7 mouse cellular contexts compared by ENCODE assay signal in the genomic region with DNA sequence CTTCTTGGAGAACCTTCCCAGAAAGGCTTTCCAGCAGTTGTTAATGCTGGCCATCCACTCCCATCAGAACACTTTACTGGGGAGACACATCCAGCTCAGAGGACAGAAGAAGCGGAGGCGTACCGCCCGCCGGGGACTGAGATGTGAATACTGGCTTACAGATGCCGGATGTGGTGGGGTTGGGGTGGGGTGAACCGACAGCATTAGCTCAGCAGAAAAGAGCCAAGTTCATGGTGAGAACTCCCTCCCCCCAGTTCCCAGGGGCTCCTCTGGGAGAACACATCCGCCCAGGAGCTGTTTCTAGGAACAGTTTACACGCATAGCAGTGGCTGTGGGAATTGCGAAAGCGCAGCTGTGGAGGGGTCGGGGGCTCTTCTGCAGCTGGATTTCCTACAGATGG. TPM values are rescaled to one million over a fixed set of nuclear protein-coding genes. Genes with fewer than 3 reads are reported as not detected.
DNase-seq lines count a peak whose midpoint lies in the region; ATAC-seq lines count a peak whose summit lies in the region.

No protein-coding gene starts in this region.

- no peak overlapping the region for H3K4me3 ChIP-seq in brown adipose tissue, adult 24 weeks (ENCODE audit: insufficient read depth, low read depth, low read length)
- H3K4me3 ChIP-seq in intestine, embryonic 16.5 days (ENCODE audit: low read length), result no peak overlapping the region

- no peak overlapping the region for H3K9ac ChIP-seq in intestine, embryonic 16.5 days (ENCODE audit: low read depth, low read length)

- peaks cover 7% of the 10 kb centered on the region; the same call in 1 of the 2 replicates for H3K36me3 ChIP-seq in intestine, embryonic 16.5 days (ENCODE audit: control insufficient read depth, insufficient read depth, low read length)

- no peaks in the 10 kb centered on the region for H3K9me3 ChIP-seq in intestine, embryonic 16.5 days (ENCODE audit: control insufficient read depth, low read length)

- 70% methylated on average over 12 of the region's 12 CpGs for WGBS in intestine, embryonic 16.5 days

- no peak overlapping the region for H3K4me2 ChIP-seq in intestine, embryonic 16.5 days (ENCODE audit: low read depth, low read length)

- peak; percentile 36 for DNase-seq in R1 (ENCODE audit: low read depth, low spot score)
- no peak for DNase-seq in layer of hippocampus, adult 9-10 months (ENCODE audit: low spot score)
- DNase-seq in frontal cortex, postnatal 14 days (ENCODE audit: low spot score in 2 of 2), result no peak
- no peak for DNase-seq in left cerebral cortex, adult 8-10 months (ENCODE audit: low spot score in 2 of 2)

- H3K4me1 ChIP-seq in brown adipose tissue, adult 24 weeks (ENCODE audit: control insufficient read depth, insufficient read depth, insufficient read length, low read length), result no peaks in the 10 kb centered on the region
- no peaks in the 10 kb centered on the region for H3K4me1 ChIP-seq in intestine, embryonic 16.5 days (ENCODE audit: control insufficient read depth, insufficient read depth, low read length)

- ATAC-seq in intestine, embryonic 16.5 days, result peak; percentile 46; the same call in 1 of the 2 replicates
- ATAC-seq in megakaryocyte progenitor cell, adult 5-6 weeks (replicated peaks; ENCODE audit: poor library complexity), result peak; percentile 37

- H3K27ac ChIP-seq in brown adipose tissue, adult 24 weeks (replicated peaks; ENCODE audit: low read depth, low read length), result peak overlapping the region; percentile 31; the same call in 1 of the 2 replicates
- no peak overlapping the region for H3K27ac ChIP-seq in intestine, embryonic 16.5 days (ENCODE audit: low read length)

- H3K27me3 ChIP-seq in intestine, embryonic 16.5 days (replicated peaks; ENCODE audit: control insufficient read depth, insufficient read depth, low read length), result no peaks in the 10 kb centered on the region

RNA-seq across cellular contexts. Expression of a gene that starts 24.3 kb away (rescaled TPM):
- 9.8 and 12.4 TPM in 2 replicates for polyA plus RNA-seq in brown adipose tissue, adult 24 weeks (2012; ENCODE audit: insufficient read depth, insufficient read length, missing spikeins)
- 39.1 and 48.3 TPM in 2 replicates for polyA plus RNA-seq in intestine, embryonic 16.5 days (2015; fragmentation: Nextera tagmentation; extraction: Ambion mirVana)
- total RNA-seq in megakaryocyte progenitor cell, adult 5-6 weeks (2015), result 3.1 and 4.0 TPM in 2 replicates
- 4.4 and 5.9 TPM in 2 replicates for total RNA-seq in megakaryocyte progenitor cell, adult 5-6 weeks (2017)
- total RNA-seq in left cerebral cortex, adult 8-10 months (2022), result 10 to 100 TPM; 35.6 to 41.8 (median 38.0) TPM

RNA-seq across cellular contexts. Expression of a gene that starts 27.7 kb away (rescaled TPM):
- not detected in 2 replicates for polyA plus RNA-seq in brown adipose tissue, adult 24 weeks (2012; ENCODE audit: insufficient read depth, insufficient read length, missing spikeins)
- 0.39 and 0.50 TPM in 2 replicates for polyA plus RNA-seq in intestine, embryonic 16.5 days (2015; fragmentation: Nextera tagmentation; extraction: Ambion mirVana)
- total RNA-seq in megakaryocyte progenitor cell, adult 5-6 weeks (2015), result not detected in 2 replicates
- total RNA-seq in megakaryocyte progenitor cell, adult 5-6 weeks (2017), result not detected in 2 replicates
- 1 to 10 TPM; 1.7 to 3.0 (median 2.5) TPM for total RNA-seq in left cerebral cortex, adult 8-10 months (2022)

RNA-seq across cellular contexts. Expression of a gene that starts 31.2 kb away (rescaled TPM):
- polyA plus RNA-seq in brown adipose tissue, adult 24 weeks (2012; ENCODE audit: insufficient read depth, insufficient read length, missing spikeins), result 1,001 and 1,648 TPM in 2 replicates
- polyA plus RNA-seq in intestine, embryonic 16.5 days (2015; fragmentation: Nextera tagmentation; extraction: Ambion mirVana), result 894 and 926 TPM in 2 replicates
- 1,088 and 1,176 TPM in 2 replicates for total RNA-seq in megakaryocyte progenitor cell, adult 5-6 weeks (2015)
- total RNA-seq in megakaryocyte progenitor cell, adult 5-6 weeks (2017), result 3,319 and 5,175 TPM in 2 replicates
- 1,000 to 10,000 TPM in 2 of 4 experiments, 100 to 1,000 TPM in 2; 852 to 1,038 (median 940) TPM for total RNA-seq in left cerebral cortex, adult 8-10 months (2022)

Comparison
In these comparisons a context has a peak if more than half of its experiments do, and no peak if none do; other contexts are left out.
1. RNA of a gene that starts 24.3 kb away (total RNA-seq): 35.6 to 41.8 TPM in left cerebral cortex, adult 8-10 months; 3.1 to 5.9 TPM in megakaryocyte progenitor cell, adult 5-6 weeks; every median in the first group is over 4 times any median in the second.